11 mouse cellular contexts compared by ENCODE assay signal in the genomic region with DNA sequence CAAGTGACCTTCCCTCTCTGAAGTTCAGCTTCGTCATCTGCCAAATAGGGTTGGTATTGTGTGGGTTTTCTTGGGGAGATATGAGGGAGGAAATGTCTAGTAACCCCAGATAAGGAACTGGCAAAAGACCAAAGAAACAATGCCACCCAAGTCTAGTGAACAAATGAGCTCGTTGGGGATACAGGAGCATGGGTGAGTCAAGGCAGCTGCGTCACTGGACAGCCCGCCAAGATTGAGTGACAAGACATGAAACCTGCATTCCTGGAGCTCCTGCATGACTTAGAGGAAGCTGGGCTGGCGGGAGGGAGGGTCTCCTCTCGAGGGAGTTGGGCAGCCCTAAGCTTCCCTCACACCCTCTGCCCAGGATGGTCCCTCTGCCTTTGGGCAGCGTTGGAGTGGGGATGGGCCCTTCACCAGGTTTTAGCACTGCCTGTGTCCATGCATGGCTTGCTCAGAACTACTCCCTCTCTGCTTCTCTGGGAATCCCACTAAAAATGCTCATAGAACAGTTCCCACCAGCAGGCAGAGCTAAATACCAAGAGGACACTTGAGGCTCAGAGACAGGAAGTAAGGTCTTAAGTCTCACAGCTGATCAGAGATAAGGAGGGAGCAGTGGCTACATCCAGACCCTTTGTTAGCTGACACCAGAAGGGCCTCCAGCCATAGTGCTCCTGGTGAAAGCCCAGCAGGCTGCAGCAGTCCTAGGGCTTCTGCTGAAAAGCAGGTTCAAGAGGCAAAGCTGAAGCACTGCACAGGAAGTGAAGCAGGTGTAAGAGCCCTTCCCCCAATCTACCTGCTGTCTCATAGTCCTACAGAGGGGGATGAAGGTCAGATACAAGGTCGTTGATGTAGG. TPM values are rescaled to one million over a fixed set of nuclear protein-coding genes. Genes with fewer than 3 reads are reported as not detected.
DNase-seq lines count a peak whose midpoint lies in the region; ATAC-seq and TF ChIP-seq lines count a peak whose summit lies in the region.
"Had no signal": no experiment of that assay in that cellular context is flagged by ENCODE, and none has a peak within 500 bp of the region (broad histone marks: within the 10 kb centered on the region; RNA-seq: fewer than 3 reads in every experiment).

No protein-coding gene starts in this region.

- H3K4me2 ChIP-seq in heart, embryonic 11.5 days: no peak overlapping the region
- no peak overlapping the region for H3K4me2 ChIP-seq in liver, embryonic 14.5 days (ENCODE audit: low read depth)
- no peak overlapping the region for H3K4me2 ChIP-seq in neural tube, embryonic 15.5 days
- H3K4me2 ChIP-seq: forebrain, embryonic 12.5 days had no signal

- H3K36me3 ChIP-seq in heart, embryonic 11.5 days (ENCODE audit: control insufficient read depth, insufficient read depth, low read length): no peaks in the 10 kb centered on the region
- H3K36me3 ChIP-seq in ES-Bruce4 (ENCODE audit: control insufficient read depth, insufficient read depth, low read length, poor library complexity, severe bottlenecking): no peaks in the 10 kb centered on the region
- H3K36me3 ChIP-seq in liver, embryonic 14.5 days (replicated peaks; ENCODE audit: control insufficient read depth, insufficient read depth, low read depth): no peaks in the 10 kb centered on the region
- peaks cover 4% of the 10 kb centered on the region; the same call in 1 of the 2 replicates for H3K36me3 ChIP-seq in neural tube, embryonic 15.5 days
- H3K36me3 ChIP-seq: forebrain, embryonic 12.5 days had no signal

- H3K4me1 ChIP-seq in heart, embryonic 11.5 days (ENCODE audit: control insufficient read depth, insufficient read depth, low read length): peaks cover 10% of the 10 kb centered on the region
- H3K4me1 ChIP-seq in ES-Bruce4 (ENCODE audit: control insufficient read depth, insufficient read depth, low read length): peaks cover 4% of the 10 kb centered on the region
- H3K4me1 ChIP-seq in liver, embryonic 14.5 days (replicated peaks; ENCODE audit: control insufficient read depth in 2 of 2, insufficient read depth in 2 of 2, low read length in 1 of 2): peaks cover 0 to 4% of the 10 kb centered on the region in 2 experiments; a peak in 2 of 4 replicates
- H3K4me1 ChIP-seq in neural tube, embryonic 15.5 days: no peaks in the 10 kb centered on the region

- H3K27ac ChIP-seq in heart, embryonic 11.5 days (ENCODE audit: low read depth, low read length): no peak overlapping the region
- H3K27ac ChIP-seq in ES-Bruce4 (ENCODE audit: insufficient read depth, low read length): no peak overlapping the region
- H3K27ac ChIP-seq in liver, embryonic 14.5 days: no peak overlapping the region
- no peak overlapping the region for H3K27ac ChIP-seq in neural tube, embryonic 15.5 days (replicated peaks)
- H3K27ac ChIP-seq: forebrain, embryonic 12.5 days had no signal

- no peaks in the 10 kb centered on the region for H3K9me3 ChIP-seq in heart, embryonic 11.5 days (replicated peaks; ENCODE audit: control insufficient read depth, low read length)
- no peaks in the 10 kb centered on the region for H3K9me3 ChIP-seq in ES-Bruce4 (replicated peaks; ENCODE audit: control insufficient read depth, insufficient read depth, low read length, poor library complexity, severe bottlenecking)
- no peaks in the 10 kb centered on the region for H3K9me3 ChIP-seq in liver, embryonic 14.5 days (ENCODE audit: control insufficient read depth, low read length)
- H3K9me3 ChIP-seq in neural tube, embryonic 15.5 days (replicated peaks): no peaks in the 10 kb centered on the region
- H3K9me3 ChIP-seq: forebrain, embryonic 12.5 days had no signal

- no peak for TF ChIP-seq CTCF in ES-Bruce4 (IDR thresholded peaks at IDR 0.05; ENCODE audit: low read depth, low read length)
- TF ChIP-seq CTCF in liver, embryonic 14.5 days (IDR thresholded peaks at IDR 0.05; ENCODE audit: low read depth): no peak

- H3K4me3 ChIP-seq in heart, embryonic 11.5 days (ENCODE audit: low read depth, low read length): no peak overlapping the region
- no peak overlapping the region for H3K4me3 ChIP-seq in ES-Bruce4 (ENCODE audit: low read depth, low read length)
- no peak overlapping the region for H3K4me3 ChIP-seq in liver, embryonic 14.5 days (ENCODE audit: insufficient read depth in 1 of 2, low read depth in 2 of 2, low read length in 2 of 2)
- H3K4me3 ChIP-seq in neural tube, embryonic 15.5 days (replicated peaks): no peak overlapping the region
- H3K4me3 ChIP-seq: forebrain, embryonic 12.5 days had no signal

- peak; percentile 20; the same call in 1 of the 2 replicates for ATAC-seq in heart, embryonic 11.5 days (replicated peaks; ENCODE audit: insufficient number of reproducible peaks, low FRiP score, low TSS enrichment)
- peak; percentile 26; the same call in 1 of the 2 replicates for ATAC-seq in liver, embryonic 14.5 days (ENCODE audit: insufficient read depth)
- ATAC-seq in neural tube, embryonic 15.5 days (ENCODE audit: low FRiP score): no peak

- no peak overlapping the region for H3K9ac ChIP-seq in heart, embryonic 11.5 days (ENCODE audit: low read depth, low read length)
- H3K9ac ChIP-seq in ES-Bruce4 (ENCODE audit: low read depth, poor library complexity, severe bottlenecking): no peak overlapping the region
- H3K9ac ChIP-seq in liver, embryonic 14.5 days (replicated peaks): no peak overlapping the region
- no peak overlapping the region for H3K9ac ChIP-seq in neural tube, embryonic 15.5 days (replicated peaks)
- H3K9ac ChIP-seq: forebrain, embryonic 12.5 days had no signal

- 18% methylated on average over 8 of the region's 8 CpGs for WGBS in heart, embryonic 11.5 days (ENCODE audit: insufficient replicate concordance)
- WGBS in liver, embryonic 14.5 days (ENCODE audit: insufficient replicate concordance): 6% methylated on average over 8 of the region's 8 CpGs
- WGBS in neural tube, embryonic 15.5 days: 75% methylated on average over 8 of the region's 8 CpGs

- no peaks in the 10 kb centered on the region for H3K27me3 ChIP-seq in heart, embryonic 11.5 days (ENCODE audit: control insufficient read depth, insufficient read depth, low read length)
- no peaks in the 10 kb centered on the region for H3K27me3 ChIP-seq in ES-Bruce4 (ENCODE audit: control insufficient read depth, insufficient read depth, low read length, poor library complexity, severe bottlenecking)
- no peaks in the 10 kb centered on the region for H3K27me3 ChIP-seq in liver, embryonic 14.5 days (ENCODE audit: control insufficient read depth, insufficient read depth, low read length)
- H3K27me3 ChIP-seq in neural tube, embryonic 15.5 days (replicated peaks): no peaks in the 10 kb centered on the region
- H3K27me3 ChIP-seq: forebrain, embryonic 12.5 days had no signal

- 0 out of 2 replicates have a peak, but pooled peaks have one; percentile 29 for TF ChIP-seq EP300 in ES-Bruce4 (IDR thresholded peaks at IDR 0.05; ENCODE audit: insufficient read depth, low read depth, low read length)
- TF ChIP-seq EP300 in liver, embryonic 14.5 days (IDR thresholded peaks at IDR 0.05; ENCODE audit: low read depth): no peak

- TF ChIP-seq POLR2A in ES-Bruce4 (IDR thresholded peaks at IDR 0.05; ENCODE audit: insufficient read depth, low read length): no peak

- no peak for DNase-seq in heart, adult 9 months (ENCODE audit: low spot score in 2 of 2)
- no peak for DNase-seq in liver, embryonic 14.5 days (ENCODE audit: low read depth in 3 of 3, low spot score in 3 of 3)
- peak; percentile 54 for DNase-seq in naive thymus-derived CD4-positive, alpha-beta T cell, adult 2 months (ENCODE audit: low read depth)
- DNase-seq in gastrocnemius, adult 8-10 months (ENCODE audit: low spot score in 2 of 2): no peak
- no peak for DNase-seq in right cerebral cortex, postnatal 25 days
- DNase-seq: cerebellum, postnatal 14 days; midbrain, embryonic 14.5 days had no signal

RNA-seq across cellular contexts. Expression of a gene that starts 11.7 kb away (rescaled TPM):
- 859 and 898 TPM in 2 replicates for polyA plus RNA-seq in heart, embryonic 11.5 days (2014; fragmentation: Nextera tagmentation; extraction: Ambion mirVana)
- 363 and 374 TPM in 2 replicates for polyA plus RNA-seq in ES-Bruce4 (2011; ENCODE audit: insufficient read depth, insufficient read length, low read depth, missing spikeins)
- 30.5 and 36.5 TPM in 2 replicates for polyA plus RNA-seq in liver, embryonic 14.5 days (2012; rRNA removed)
- polyA plus RNA-seq in liver, embryonic 14.5 days (2014; fragmentation: Nextera tagmentation; extraction: Ambion mirVana): 128 and 140 TPM in 2 replicates
- total RNA-seq in gastrocnemius, adult 8-10 months (2022): 100 to 1,000 TPM; 185 to 209 (median 194) TPM
- polyA plus RNA-seq in neural tube, embryonic 15.5 days (2015; fragmentation: Nextera tagmentation; extraction: Ambion mirVana): 644 and 655 TPM in 2 replicates

RNA-seq across cellular contexts. Expression of a gene that starts 36.6 kb away (rescaled TPM):
- 184 TPM in 2 replicates for polyA plus RNA-seq in heart, embryonic 11.5 days (2014; fragmentation: Nextera tagmentation; extraction: Ambion mirVana)
- polyA plus RNA-seq in ES-Bruce4 (2011; ENCODE audit: insufficient read depth, insufficient read length, low read depth, missing spikeins): 136 and 137 TPM in 2 replicates
- 37.1 and 53.2 TPM in 2 replicates for polyA plus RNA-seq in liver, embryonic 14.5 days (2012; rRNA removed)
- 64.6 and 67.2 TPM in 2 replicates for polyA plus RNA-seq in liver, embryonic 14.5 days (2014; fragmentation: Nextera tagmentation; extraction: Ambion mirVana)
- total RNA-seq in gastrocnemius, adult 8-10 months (2022): 10 to 100 TPM; 72.8 to 83.3 (median 76.7) TPM
- polyA plus RNA-seq in neural tube, embryonic 15.5 days (2015; fragmentation: Nextera tagmentation; extraction: Ambion mirVana): 254 and 270 TPM in 2 replicates

RNA-seq across cellular contexts. Expression of a gene that starts 41.8 kb away (rescaled TPM):
- polyA plus RNA-seq in heart, embryonic 11.5 days (2014; fragmentation: Nextera tagmentation; extraction: Ambion mirVana): 0.70 and 1.3 TPM in 2 replicates
- polyA plus RNA-seq in ES-Bruce4 (2011; ENCODE audit: insufficient read depth, insufficient read length, low read depth, missing spikeins): 1.1 and 2.6 TPM in 2 replicates
- 0.22 and 0.29 TPM in 2 replicates for polyA plus RNA-seq in liver, embryonic 14.5 days (2012; rRNA removed)
- 0.06 and 0.13 TPM in 2 replicates for polyA plus RNA-seq in liver, embryonic 14.5 days (2014; fragmentation: Nextera tagmentation; extraction: Ambion mirVana)
- total RNA-seq in gastrocnemius, adult 8-10 months (2022): 1 to 10 TPM in 2 of 4 experiments, under 1 TPM in 2; 0.17 to 1.1 (median 0.82) TPM
- polyA plus RNA-seq in neural tube, embryonic 15.5 days (2015; fragmentation: Nextera tagmentation; extraction: Ambion mirVana): 1.2 and 2.8 TPM in 2 replicates

RNA-seq across cellular contexts. Expression of a gene that starts 54.7 kb away (rescaled TPM):
- polyA plus RNA-seq in heart, embryonic 11.5 days (2014; fragmentation: Nextera tagmentation; extraction: Ambion mirVana): not detected in 2 replicates
- polyA plus RNA-seq in ES-Bruce4 (2011; ENCODE audit: insufficient read depth, insufficient read length, low read depth, missing spikeins): not detected in 2 replicates
- not detected in 2 replicates for polyA plus RNA-seq in liver, embryonic 14.5 days (2012; rRNA removed)
- polyA plus RNA-seq in liver, embryonic 14.5 days (2014; fragmentation: Nextera tagmentation; extraction: Ambion mirVana): not detected in 2 replicates
- not detected for total RNA-seq in gastrocnemius, adult 8-10 months (2022)
- not detected in 2 replicates for polyA plus RNA-seq in neural tube, embryonic 15.5 days (2015; fragmentation: Nextera tagmentation; extraction: Ambion mirVana)
- polyA plus RNA-seq: forebrain, embryonic 12.5 days; midbrain, embryonic 14.5 days had no signal
